Mouse (Mus musculus) spleen, postnatal 36 days (tissue): ENCODE results near the gene Gm20826.
"Not testable (repeated sequence)": the region's sequence is repeated elsewhere in the genome, so short reads cannot be mapped to it uniquely, and the experiment has no call there.

Source experiments
- DNase-seq, 2 experiments: peaks; one replicate each; pipeline ENCODE4 v3.0.0; 2022; ENCODE audit warnings: low spot score in 2 of 2, mixed read lengths in 1 of 2

Gm20826 gene

GRCm38 (mm10) chrY:7638389-7638788, at the start of gene Gm20826:
Gene Gm20826 (minus strand): TSS chrY:7638489.
- DNase-seq, result not testable (repeated sequence)
